Mouse (Mus musculus): ENCODE measurements at regions not wholly inside any gene's neighbourhood (a gene's known extent, or its start where the extent isn't known, plus 50 kb on each side); places are given as distances from the start of the nearest gene placed in this dataset.

DNA sequence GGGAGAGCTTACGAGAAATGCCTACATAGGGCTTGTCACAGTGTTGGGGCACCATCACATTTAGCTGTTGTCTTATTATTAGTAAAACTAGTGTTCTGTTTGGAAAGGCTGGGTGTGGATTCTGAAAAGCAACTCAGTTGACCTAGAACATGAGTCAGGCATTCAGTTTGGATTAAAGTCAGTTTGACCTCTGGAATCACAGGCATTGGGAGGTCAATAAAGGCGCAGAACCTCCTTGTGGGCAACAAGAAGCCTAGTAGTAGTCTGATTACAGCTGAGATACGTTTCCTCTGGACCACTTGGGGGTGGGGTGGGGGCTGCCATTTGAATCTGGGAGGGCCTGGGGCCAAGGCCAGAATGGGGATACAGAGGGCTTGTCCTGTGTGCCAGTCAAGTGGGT lies 52.1 kb upstream of the Map3k1 start:
- Histone ChIP-seq H3K36me3 (ENCODE audit: poor library complexity, severe bottlenecking) (no peaks in the 10 kb centered on the region), H3K27me3 (no peaks in the 10 kb centered on the region), H3K9me3 (replicated peaks) (no peaks in the 10 kb centered on the region), H3K9ac (no peak overlapping the region), H3K4me3 (no peak overlapping the region), H3K4me1 (no peaks in the 10 kb centered on the region), H3K4me2 (no peak overlapping the region), H3K27ac (no peak overlapping the region)
- WGBS, result 85% methylated on average over 3 of the region's 3 CpGs
- ATAC-seq, result no peak

DNA sequence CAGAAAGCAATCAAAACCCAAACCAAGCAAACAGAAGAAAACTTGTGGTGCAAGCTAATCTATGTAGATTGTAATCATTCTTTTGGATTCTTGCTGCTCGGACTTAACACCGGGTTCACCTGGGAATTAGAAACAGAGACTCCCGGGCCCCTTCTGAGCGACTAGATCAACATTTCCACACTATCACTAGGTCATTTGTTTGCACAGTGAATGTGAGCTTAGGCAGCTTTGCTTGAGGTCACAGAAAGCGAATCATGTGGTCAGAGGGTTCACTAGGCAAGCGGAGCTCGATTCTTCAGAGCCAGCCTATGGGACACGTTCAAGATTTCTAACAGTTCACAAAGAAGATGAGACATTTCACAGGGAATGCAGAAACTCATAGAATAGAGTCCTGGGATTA lies 53.5 kb upstream of the Map3k1 start:
- no peak overlapping the region for H3K27ac ChIP-seq
- no peak overlapping the region for H3K9ac ChIP-seq
- no peak overlapping the region for H3K4me3 ChIP-seq
- no peak overlapping the region for H3K4me2 ChIP-seq
- 88% methylated on average over 8 of the region's 8 CpGs for WGBS
- H3K27me3 ChIP-seq, result no peaks in the 10 kb centered on the region
- H3K9me3 ChIP-seq (replicated peaks), result no peaks in the 10 kb centered on the region
- no peak for ATAC-seq
- H3K36me3 ChIP-seq (ENCODE audit: poor library complexity, severe bottlenecking), result no peaks in the 10 kb centered on the region
- no peaks in the 10 kb centered on the region for H3K4me1 ChIP-seq

DNA sequence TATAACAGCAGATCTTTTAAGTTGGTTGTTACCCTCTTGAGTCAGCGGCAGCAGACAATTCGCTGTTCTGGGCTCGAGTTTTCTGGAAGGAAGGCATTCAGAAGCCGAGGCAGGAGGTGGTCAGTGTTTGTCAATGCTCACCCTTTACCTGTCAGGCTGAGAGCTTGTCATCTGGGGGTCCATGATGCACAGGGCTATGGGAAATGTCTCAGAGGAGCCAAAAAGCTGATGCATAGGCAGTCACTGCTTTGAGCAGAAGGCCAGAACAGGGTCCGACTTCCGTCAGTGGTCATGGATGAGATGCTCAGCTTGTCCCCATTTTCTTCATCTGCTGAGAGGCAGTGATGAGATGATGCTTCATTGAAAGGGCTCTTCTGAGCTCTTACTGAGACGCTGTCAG lies 57.2 kb upstream of the Map3k1 start:
- H3K36me3 ChIP-seq (ENCODE audit: poor library complexity, severe bottlenecking), result no peaks in the 10 kb centered on the region
- no peak overlapping the region for H3K4me3 ChIP-seq
- no peaks in the 10 kb centered on the region for H3K27me3 ChIP-seq
- H3K9me3 ChIP-seq (replicated peaks), result no peaks in the 10 kb centered on the region
- H3K9ac ChIP-seq, result no peak overlapping the region
- 92% methylated on average over 7 of the region's 7 CpGs for WGBS
- H3K4me1 ChIP-seq, result peaks cover 14% of the 10 kb centered on the region
- H3K4me2 ChIP-seq, result no peak overlapping the region
- no peak for ATAC-seq
- no peak overlapping the region for H3K27ac ChIP-seq

DNA sequence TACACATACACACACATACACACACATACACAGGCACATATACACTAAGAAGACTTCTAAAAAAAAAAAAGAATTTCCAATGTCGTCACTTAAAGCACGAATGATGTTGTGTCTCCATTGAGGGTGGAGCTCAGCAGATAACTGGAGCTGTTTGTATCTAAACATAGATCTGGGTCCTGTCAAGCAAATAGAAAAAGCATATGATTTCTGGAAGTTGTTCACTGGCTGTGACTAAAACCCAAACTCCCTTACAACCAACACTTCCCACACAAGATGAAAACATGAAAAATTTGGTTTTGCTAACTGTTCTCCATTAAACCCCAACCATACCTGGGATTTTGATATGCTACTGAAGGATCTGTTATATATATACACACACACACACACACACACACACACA lies 58.5 kb upstream of the Map3k1 start:
- Histone ChIP-seq H3K9ac (no peak overlapping the region), H3K4me2 (no peak overlapping the region), H3K27me3 (no peaks in the 10 kb centered on the region), H3K4me3 (no peak overlapping the region), H3K9me3 (replicated peaks) (no peaks in the 10 kb centered on the region), H3K4me1 (peaks cover 14% of the 10 kb centered on the region), H3K27ac (no peak overlapping the region), H3K36me3 (ENCODE audit: poor library complexity, severe bottlenecking) (no peaks in the 10 kb centered on the region)
- WGBS, result 92% methylated on average over 2 of the region's 2 CpGs
- no peak for ATAC-seq

DNA sequence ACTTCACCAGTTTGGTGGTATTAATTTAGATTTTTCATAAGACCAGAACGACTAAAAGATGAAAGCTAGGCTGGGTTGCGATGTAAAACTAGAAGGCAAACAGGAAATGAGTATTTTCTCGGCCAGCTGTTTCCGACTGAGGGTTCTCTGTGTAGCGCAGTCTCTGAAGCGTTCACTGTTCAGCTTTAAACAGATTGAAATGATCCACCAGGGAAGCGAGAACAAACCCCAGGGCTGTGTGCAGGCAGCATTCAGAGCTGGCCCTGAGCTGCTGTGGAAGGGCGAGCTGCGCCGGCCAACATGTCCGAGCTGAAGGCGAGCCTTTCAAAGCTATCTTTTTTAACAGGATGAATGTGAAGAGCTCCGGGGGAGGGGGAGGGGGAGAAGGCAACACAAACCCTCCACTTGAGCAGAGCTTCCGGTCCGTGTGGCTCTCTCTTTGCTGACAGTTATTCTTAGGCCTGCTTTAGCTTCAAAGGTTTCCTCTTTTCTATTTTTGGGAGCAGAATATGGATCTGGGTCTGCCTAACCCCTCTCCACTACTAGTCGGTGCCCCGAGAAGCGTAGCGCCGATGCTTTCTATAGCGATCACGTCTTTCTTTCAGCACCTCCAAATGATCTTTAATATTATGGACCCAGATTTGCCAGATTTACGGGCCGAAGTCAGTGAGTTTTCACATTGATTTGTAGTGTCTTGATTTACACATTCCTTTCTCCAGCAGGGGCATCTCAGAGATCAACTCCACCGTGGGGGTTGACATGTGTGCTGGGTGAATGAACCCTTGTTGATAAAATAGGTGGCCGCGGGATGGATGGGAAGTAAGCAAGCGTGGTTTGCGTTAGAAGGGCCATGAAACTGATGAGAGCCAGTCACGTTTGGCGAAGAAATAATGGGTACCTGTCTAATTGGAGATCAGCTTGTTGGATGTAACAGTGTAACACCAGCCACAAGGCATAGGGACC lies 59.3 kb upstream of the Map3k1 start:
- Histone ChIP-seq H3K4me1 (peaks cover 14% of the 10 kb centered on the region), H3K9ac (no peak overlapping the region), H3K27ac (no peak overlapping the region), H3K36me3 (ENCODE audit: poor library complexity, severe bottlenecking) (no peaks in the 10 kb centered on the region), H3K27me3 (no peaks in the 10 kb centered on the region), H3K4me2 (no peak overlapping the region), H3K9me3 (replicated peaks) (no peaks in the 10 kb centered on the region), H3K4me3 (no peak overlapping the region)
- WGBS, result 63% methylated on average over 31 of the region's 31 CpGs
- peak; percentile 59 for ATAC-seq

DNA sequence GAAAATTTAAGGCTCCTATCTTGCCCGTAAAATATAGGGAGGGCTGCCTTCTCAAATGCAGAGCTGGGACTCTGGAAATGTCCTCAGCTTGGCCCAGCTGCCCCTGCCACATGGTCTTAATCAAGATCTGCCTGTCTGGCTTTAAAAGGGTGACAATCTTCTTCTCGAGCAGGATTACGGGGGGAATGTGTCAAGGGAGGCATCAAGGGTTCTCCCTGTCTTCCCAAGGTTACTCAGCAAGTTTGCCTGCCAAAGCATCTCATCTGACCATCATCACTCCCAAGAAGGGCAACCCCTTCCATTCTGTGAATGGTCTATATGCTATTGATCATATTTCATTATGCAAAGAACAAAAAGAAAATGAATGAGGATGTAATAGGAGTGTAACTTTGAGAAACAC lies 60.2 kb upstream of the Map3k1 start:
- no peak overlapping the region for H3K4me2 ChIP-seq
- WGBS, result 71% methylated on average over 3 of the region's 3 CpGs
- H3K27ac ChIP-seq, result no peak overlapping the region
- no peaks in the 10 kb centered on the region for H3K27me3 ChIP-seq
- ATAC-seq, result no peak
- no peaks in the 10 kb centered on the region for H3K9me3 ChIP-seq (replicated peaks)
- no peaks in the 10 kb centered on the region for H3K36me3 ChIP-seq (ENCODE audit: poor library complexity, severe bottlenecking)
- no peak overlapping the region for H3K4me3 ChIP-seq
- peaks cover 14% of the 10 kb centered on the region for H3K4me1 ChIP-seq
- H3K9ac ChIP-seq, result no peak overlapping the region

DNA sequence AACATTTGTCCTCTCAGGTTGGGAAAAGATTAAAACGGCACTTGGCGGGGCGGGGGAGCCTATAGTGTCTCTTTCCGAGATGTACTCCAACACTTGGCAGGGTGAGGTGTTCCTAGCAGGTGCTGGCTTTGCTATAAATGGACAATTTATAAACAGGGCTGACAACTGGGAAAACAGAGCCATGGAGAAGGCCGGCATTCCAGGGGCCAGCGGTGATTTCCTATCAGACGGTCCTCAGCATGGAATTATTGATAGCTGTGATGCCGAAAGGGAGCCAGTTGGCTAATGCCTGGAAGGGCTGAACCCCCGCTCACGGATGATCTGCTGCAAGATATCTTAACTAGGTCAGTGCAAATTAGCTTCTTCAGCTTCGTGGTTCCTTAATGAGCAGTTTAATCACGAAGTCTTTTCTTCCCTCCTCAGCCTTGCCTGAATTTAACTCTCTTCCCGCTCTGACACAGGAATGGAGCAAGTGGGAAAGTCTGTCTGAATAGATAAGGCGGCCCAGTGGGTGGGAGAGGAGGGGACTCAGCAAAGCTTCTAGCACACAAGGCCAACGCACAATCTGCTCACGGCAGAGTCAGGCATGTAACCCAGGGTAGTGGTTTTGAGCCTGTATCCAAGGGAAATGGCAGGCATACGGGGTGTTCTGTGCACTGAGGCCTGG lies 61.1 kb upstream of the Map3k1 start:
- Histone ChIP-seq H3K9ac (no peak overlapping the region), H3K27me3 (no peaks in the 10 kb centered on the region), H3K36me3 (ENCODE audit: poor library complexity, severe bottlenecking) (no peaks in the 10 kb centered on the region), H3K4me2 (no peak overlapping the region), H3K9me3 (replicated peaks) (no peaks in the 10 kb centered on the region), H3K4me3 (no peak overlapping the region), H3K27ac (no peak overlapping the region), H3K4me1 (peaks cover 14% of the 10 kb centered on the region)
- WGBS, result 25% methylated on average over 17 of the region's 17 CpGs
- ATAC-seq, result peak; percentile 50; the same call in 1 of the 2 replicates

DNA sequence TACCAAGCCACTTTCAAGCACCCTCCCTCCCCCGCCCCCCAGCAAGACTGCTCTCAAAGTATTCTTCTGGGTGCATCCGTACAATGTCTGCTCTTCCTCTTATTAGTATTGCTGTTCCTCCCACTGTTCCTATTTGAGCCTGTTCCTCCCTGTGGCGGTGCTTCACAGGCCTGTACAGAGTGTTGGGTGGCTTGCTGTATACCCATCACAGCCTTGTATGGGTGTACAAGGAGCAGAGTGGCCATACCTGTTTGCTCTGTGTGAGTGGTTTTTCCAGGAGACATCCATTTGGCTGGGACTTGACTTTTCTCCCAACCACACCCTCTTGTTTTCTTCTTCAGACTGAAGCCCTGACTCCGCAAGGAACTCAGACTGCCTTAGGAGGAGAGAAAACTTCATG lies 61.7 kb upstream of the Map3k1 start:
- ATAC-seq, result no peak
- Histone ChIP-seq H3K27ac (no peak overlapping the region), H3K36me3 (ENCODE audit: poor library complexity, severe bottlenecking) (no peaks in the 10 kb centered on the region), H3K9me3 (replicated peaks) (no peaks in the 10 kb centered on the region), H3K9ac (no peak overlapping the region), H3K27me3 (no peaks in the 10 kb centered on the region), H3K4me3 (no peak overlapping the region), H3K4me1 (peaks cover 14% of the 10 kb centered on the region), H3K4me2 (no peak overlapping the region)
- WGBS, result 84% methylated on average over 4 of the region's 4 CpGs

DNA sequence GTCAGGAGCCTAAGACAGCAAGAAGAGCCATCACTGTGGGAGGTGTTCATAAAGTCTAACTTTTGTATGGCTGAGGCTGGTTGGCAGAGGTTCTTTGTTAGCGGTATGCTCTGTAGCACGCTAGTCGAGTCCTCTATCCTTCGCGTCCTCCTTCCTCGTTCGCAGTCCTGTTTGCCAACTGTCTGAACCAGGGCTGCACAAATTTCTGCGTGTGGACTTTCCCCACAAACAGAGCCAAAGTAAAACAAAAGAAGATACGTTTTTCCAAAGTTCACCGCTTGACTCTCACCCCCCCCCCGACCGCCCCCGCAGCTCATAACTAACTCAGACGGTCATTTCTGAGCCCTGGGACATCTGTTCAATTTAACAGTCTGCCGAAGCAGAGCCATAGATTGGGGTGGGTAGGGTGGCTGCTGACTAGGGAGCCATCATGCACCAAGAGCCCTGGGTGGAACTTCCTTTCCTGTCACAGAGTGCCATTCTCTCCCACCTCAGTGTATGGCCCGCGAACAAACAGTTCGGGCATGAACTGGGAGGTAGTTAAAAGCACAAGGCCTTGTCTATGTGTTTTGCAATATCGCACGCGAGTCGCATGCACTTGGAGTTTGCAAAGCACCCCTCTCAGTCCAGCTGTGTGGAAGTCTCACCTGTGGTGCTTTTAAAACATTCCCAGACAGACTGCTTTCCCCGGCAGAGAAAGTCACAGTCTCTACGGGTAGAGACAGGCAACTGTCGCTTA lies 63.0 kb upstream of the Map3k1 start:
- no peak overlapping the region for H3K4me2 ChIP-seq
- H3K9me3 ChIP-seq (replicated peaks), result no peaks in the 10 kb centered on the region
- H3K27me3 ChIP-seq, result no peaks in the 10 kb centered on the region
- no peak overlapping the region for H3K27ac ChIP-seq
- no peak overlapping the region for H3K4me3 ChIP-seq
- no peak overlapping the region for H3K9ac ChIP-seq
- H3K4me1 ChIP-seq, result peaks cover 14% of the 10 kb centered on the region
- no peak for ATAC-seq
- no peaks in the 10 kb centered on the region for H3K36me3 ChIP-seq (ENCODE audit: poor library complexity, severe bottlenecking)
- 94% methylated on average over 25 of the region's 25 CpGs for WGBS

DNA sequence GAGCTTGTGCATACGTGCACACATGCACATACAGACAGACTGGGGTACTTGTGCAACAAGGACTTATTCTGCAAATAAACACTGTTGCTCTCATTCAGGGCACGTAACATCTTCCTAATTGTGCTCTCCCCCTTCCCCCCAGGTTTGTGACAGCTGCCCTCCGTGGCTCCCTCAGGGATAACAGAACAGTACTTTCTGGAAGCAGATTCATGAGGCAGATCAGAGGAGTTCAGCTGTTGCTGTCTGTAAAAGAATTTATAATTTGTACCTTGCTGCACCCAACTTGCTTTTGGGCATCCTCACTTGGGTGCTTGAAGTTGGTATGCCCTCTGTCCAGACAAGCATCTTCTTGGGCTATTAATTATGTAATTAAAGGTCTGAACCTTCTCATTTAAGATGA lies 65.5 kb upstream of the Map3k1 start:
- no peak for ATAC-seq

DNA sequence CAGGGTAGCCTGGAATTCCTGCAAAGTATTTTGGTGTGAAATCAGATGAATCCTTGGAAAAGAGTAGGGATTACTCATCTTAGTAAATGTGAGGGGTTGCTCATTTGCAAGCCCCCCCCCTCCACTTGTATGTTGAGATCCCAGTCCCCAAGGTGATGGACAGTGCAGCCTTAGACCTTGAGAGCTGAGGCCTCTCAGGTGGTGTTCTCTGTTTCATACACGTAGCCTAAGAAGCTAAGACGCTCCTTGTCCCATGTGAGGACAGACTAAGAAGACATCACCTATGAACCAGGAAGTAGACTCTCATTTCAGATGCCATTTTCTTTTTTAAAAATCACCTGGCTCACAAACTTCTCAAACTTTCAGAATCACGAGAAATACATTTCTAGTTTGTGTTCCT lies 67.6 kb upstream of the Map3k1 start:
- no peak overlapping the region for H3K4me2 ChIP-seq
- H3K4me1 ChIP-seq, result no peaks in the 10 kb centered on the region
- H3K9ac ChIP-seq, result no peak overlapping the region
- H3K9me3 ChIP-seq (replicated peaks), result no peaks in the 10 kb centered on the region
- 79% methylated on average over 3 of the region's 3 CpGs for WGBS
- H3K27me3 ChIP-seq, result no peaks in the 10 kb centered on the region
- no peak for ATAC-seq
- no peak overlapping the region for H3K4me3 ChIP-seq
- no peak overlapping the region for H3K27ac ChIP-seq
- H3K36me3 ChIP-seq (ENCODE audit: poor library complexity, severe bottlenecking), result no peaks in the 10 kb centered on the region

More for the DNA sequence above, 65.5 kb upstream of the Map3k1 start:
- 86% methylated on average over 3 of the region's 3 CpGs for WGBS
- no peak overlapping the region for H3K4me2 ChIP-seq
- H3K9me3 ChIP-seq (replicated peaks), result no peaks in the 10 kb centered on the region
- H3K36me3 ChIP-seq (ENCODE audit: poor library complexity, severe bottlenecking), result no peaks in the 10 kb centered on the region
- H3K27ac ChIP-seq, result no peak overlapping the region
- no peak overlapping the region for H3K4me3 ChIP-seq
- no peak overlapping the region for H3K9ac ChIP-seq
- H3K27me3 ChIP-seq, result no peaks in the 10 kb centered on the region
- H3K4me1 ChIP-seq, result peaks cover 10% of the 10 kb centered on the region

DNA sequence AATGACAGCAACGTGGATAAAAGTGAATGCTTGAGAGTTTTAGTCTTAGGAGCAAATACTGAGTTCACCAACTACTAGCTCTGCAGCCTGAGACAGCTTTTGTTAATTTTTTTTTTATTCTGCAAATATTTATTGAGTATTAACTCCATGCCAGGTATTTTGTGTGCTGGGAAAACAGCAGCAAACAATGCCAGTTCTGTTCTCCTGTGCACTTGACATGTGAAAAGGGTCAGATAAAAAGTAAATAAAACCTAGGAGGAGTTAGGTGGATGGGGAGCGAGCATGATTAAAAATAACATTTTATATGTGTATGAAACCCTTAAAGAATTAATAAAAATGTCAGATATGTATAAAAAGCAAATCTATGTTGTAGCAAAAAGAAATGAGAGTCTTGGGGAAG lies 68.1 kb upstream of the Map3k1 start:
- Histone ChIP-seq H3K27ac (no peak overlapping the region), H3K4me2 (no peak overlapping the region), H3K36me3 (ENCODE audit: poor library complexity, severe bottlenecking) (no peaks in the 10 kb centered on the region), H3K27me3 (no peaks in the 10 kb centered on the region), H3K9ac (no peak overlapping the region), H3K9me3 (replicated peaks) (no peaks in the 10 kb centered on the region), H3K4me1 (no peaks in the 10 kb centered on the region), H3K4me3 (no peak overlapping the region)
- WGBS, result 80% methylated on average over 2 of the region's 2 CpGs
- ATAC-seq, result no peak
